Mouse (Mus musculus) stomach, embryonic 15.5 days (tissue): Measurements from ENCODE around the gene Tmem97. TPM values are rescaled to one million over a fixed set of nuclear protein-coding genes. Genes with fewer than 3 reads are reported as not detected.

Source experiments
- ATAC-seq: fragments of 200-750 bp; cut with Nextera tagmentation; 2 replicates; pipeline ENCODE4 v1.8.0; 2017; ENCODE audit warnings: low read depth, moderate number of reproducible peaks, moderate TSS enrichment; ENCODE audit not compliant: insufficient read depth, low FRiP score
- H3K27ac ChIP-seq: fragments of 300-500 bp; sonication (generic); 2 replicates; pipeline ENCODE4 v1.5.1; 2015; ENCODE audit warnings: mild to moderate bottlenecking, inconsistent platforms
- H3K27me3 ChIP-seq: fragments of 300-500 bp; sonication (generic); replicated peaks from 2 replicates; pipeline ENCODE4 v1.6.1; 2015; ENCODE audit warnings: inconsistent platforms
- H3K36me3 ChIP-seq: fragments of 300-500 bp; sonication (generic); 2 replicates; pipeline ENCODE4 v1.6.1; 2015; ENCODE audit warnings: inconsistent platforms
- H3K4me1 ChIP-seq: fragments of 300-500 bp; sonication (generic); 2 replicates; pipeline ENCODE4 v1.6.1; 2015; ENCODE audit warnings: inconsistent platforms
- H3K4me2 ChIP-seq: fragments of 300-500 bp; sonication (generic); 2 replicates; pipeline ENCODE4 v1.6.1; 2015; ENCODE audit warnings: mild to moderate bottlenecking, inconsistent platforms
- H3K4me3 ChIP-seq: fragments of 300-500 bp; sonication (generic); replicated peaks from 2 replicates; pipeline ENCODE4 v1.5.1; 2015; ENCODE audit warnings: inconsistent platforms
- H3K9ac ChIP-seq: fragments of 300-500 bp; sonication (generic); 2 replicates; pipeline ENCODE4 v1.6.1; 2015; ENCODE audit warnings: inconsistent platforms
- H3K9me3 ChIP-seq: fragments of 300-500 bp; sonication (generic); 2 replicates; pipeline ENCODE4 v1.6.1; 2016; ENCODE audit warnings: inconsistent platforms
- WGBS: fragments of 180-500 bp; shearing (Covaris S2); methylation state at CpG from one replicate; pipeline ENCODE4 v1.1.7; 2015; 5-methylcytosine and 5-hydroxymethylcytosine counted together
- polyA plus RNA-seq: library from polyadenylated mRNA; unstranded; fragments of >200 nt; fragmentation: Nextera tagmentation; extraction: Ambion mirVana; gene quantifications from 2 replicates; pipeline ENCODE4 v1.2.1, GENCODE M21; 2015

Gene Tmem97
- polyA plus RNA-seq, 1 experiment from 2014 or later: 244 TPM

- no peaks in the 10 kb centered on the region for H3K9me3 ChIP-seq
- 0 out of 2 replicates have a peak, but pooled peaks cover 3% of the 10 kb centered on the region for H3K4me1 ChIP-seq
- no peak within 1 kb of the TSS for H3K4me3 ChIP-seq
- H3K9ac ChIP-seq: no peak within 1 kb of the TSS
- no peak within 1 kb of the TSS for H3K27ac ChIP-seq
- WGBS: 69% methylated on average over 7 of the region's 7 CpGs
- peaks cover 13% of the 10 kb centered on the region; the same call in 1 of the 2 replicates for H3K27me3 ChIP-seq
- no peak for ATAC-seq
- no peak within 1 kb of the TSS for H3K4me2 ChIP-seq
- peaks cover 4% of the 10 kb centered on the region; the same call in 1 of the 2 replicates for H3K36me3 ChIP-seq
These were observed 47.5 kb downstream of the Tmem97 start, which contains the start of gene Sebox for GRCm38 (mm10) chr11:78502909-78503650. Sebox (plus strand) TSS chr11:78503447.

DNA sequence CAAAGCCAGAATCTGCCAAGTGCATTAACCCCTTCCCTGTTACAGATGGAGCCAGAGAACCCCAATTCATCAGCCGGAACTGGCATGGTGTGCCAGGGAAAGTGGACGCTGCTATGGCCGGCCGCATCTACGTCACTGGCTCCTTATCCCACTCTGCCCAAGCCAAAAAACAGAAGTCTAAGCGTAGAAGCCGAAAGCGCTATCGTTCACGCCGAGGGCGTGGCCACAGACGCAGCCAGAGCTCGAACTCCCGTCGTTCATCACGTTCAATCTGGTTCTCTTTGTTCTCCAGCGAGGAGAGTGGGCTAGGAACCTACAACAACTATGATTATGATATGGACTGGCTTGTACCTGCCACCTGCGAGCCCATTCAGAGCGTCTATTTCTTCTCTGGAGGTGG is 49.0 kb downstream of the Tmem97 start:
- ATAC-seq: no peak
- H3K27ac ChIP-seq: no peak overlapping the region
- no peak overlapping the region for H3K4me2 ChIP-seq
- no peak overlapping the region for H3K9ac ChIP-seq
- peaks cover 14% of the 10 kb centered on the region for H3K4me1 ChIP-seq
- no peaks in the 10 kb centered on the region for H3K36me3 ChIP-seq
- WGBS: 64% methylated on average over 20 of the region's 20 CpGs
- no peaks in the 10 kb centered on the region for H3K9me3 ChIP-seq
- H3K27me3 ChIP-seq: peaks cover 21% of the 10 kb centered on the region
- no peak overlapping the region for H3K4me3 ChIP-seq

GRCm38 (mm10) chr11:78500623-78501202 is 49.9 kb downstream of the Tmem97 start:
- Histone ChIP-seq H3K4me2 (peak overlapping the region; percentile 3; the same call in 1 of the 2 replicates), H3K9me3 (no peaks in the 10 kb centered on the region), H3K27me3 (peaks cover 29% of the 10 kb centered on the region), H3K4me1 (peaks cover 14% of the 10 kb centered on the region), H3K9ac (no peak overlapping the region), H3K27ac (no peak overlapping the region), H3K4me3 (no peak overlapping the region), H3K36me3 (no peaks in the 10 kb centered on the region)
- 54% methylated on average over 9 of the region's 9 CpGs for WGBS
- no peak for ATAC-seq

DNA sequence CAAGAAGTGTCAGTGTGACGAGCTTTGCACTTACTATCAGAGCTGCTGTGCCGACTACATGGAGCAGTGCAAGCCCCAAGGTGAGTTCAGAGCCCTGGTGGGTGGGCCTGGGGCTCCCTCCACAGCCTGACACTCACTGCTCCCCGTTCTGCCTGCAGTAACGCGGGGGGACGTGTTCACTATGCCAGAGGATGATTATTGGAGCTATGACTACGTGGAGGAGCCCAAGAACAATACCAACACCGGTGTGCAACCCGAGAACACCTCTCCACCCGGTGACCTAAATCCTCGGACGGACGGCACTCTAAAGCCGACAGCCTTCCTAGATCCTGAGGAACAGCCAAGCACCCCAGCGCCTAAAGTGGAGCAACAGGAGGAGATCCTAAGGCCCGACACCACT is 51.0 kb downstream of the Tmem97 start:
- ATAC-seq: no peak
- Histone ChIP-seq H3K27me3 (peaks cover 35% of the 10 kb centered on the region), H3K9me3 (no peaks in the 10 kb centered on the region), H3K4me3 (peak overlapping the region; percentile 11; the same call in 1 of the 2 replicates), H3K4me1 (peaks cover 14% of the 10 kb centered on the region), H3K4me2 (peak overlapping the region; percentile 10; the same call in 1 of the 2 replicates), H3K27ac (no peak overlapping the region), H3K36me3 (no peaks in the 10 kb centered on the region), H3K9ac (no peak overlapping the region)
- 38% methylated on average over 16 of the region's 16 CpGs for WGBS

GRCm38 (mm10) chr11:78499004-78499403 is 51.6 kb downstream of the Tmem97 start, which contains the start of gene Vtn:
Vtn (plus strand) TSS chr11:78499091.
- H3K4me1 ChIP-seq: peaks cover 14% of the 10 kb centered on the region
- peak within 1 kb of the TSS; percentile 97 for H3K4me2 ChIP-seq
- H3K4me3 ChIP-seq: peak within 1 kb of the TSS; percentile 52
- H3K27ac ChIP-seq: no peak within 1 kb of the TSS
- no peak for ATAC-seq
- peaks cover 35% of the 10 kb centered on the region for H3K27me3 ChIP-seq
- H3K36me3 ChIP-seq: no peaks in the 10 kb centered on the region
- no peaks in the 10 kb centered on the region for H3K9me3 ChIP-seq
- no peak within 1 kb of the TSS for H3K9ac ChIP-seq
- WGBS: 55% methylated on average over 7 of the region's 7 CpGs

DNA sequence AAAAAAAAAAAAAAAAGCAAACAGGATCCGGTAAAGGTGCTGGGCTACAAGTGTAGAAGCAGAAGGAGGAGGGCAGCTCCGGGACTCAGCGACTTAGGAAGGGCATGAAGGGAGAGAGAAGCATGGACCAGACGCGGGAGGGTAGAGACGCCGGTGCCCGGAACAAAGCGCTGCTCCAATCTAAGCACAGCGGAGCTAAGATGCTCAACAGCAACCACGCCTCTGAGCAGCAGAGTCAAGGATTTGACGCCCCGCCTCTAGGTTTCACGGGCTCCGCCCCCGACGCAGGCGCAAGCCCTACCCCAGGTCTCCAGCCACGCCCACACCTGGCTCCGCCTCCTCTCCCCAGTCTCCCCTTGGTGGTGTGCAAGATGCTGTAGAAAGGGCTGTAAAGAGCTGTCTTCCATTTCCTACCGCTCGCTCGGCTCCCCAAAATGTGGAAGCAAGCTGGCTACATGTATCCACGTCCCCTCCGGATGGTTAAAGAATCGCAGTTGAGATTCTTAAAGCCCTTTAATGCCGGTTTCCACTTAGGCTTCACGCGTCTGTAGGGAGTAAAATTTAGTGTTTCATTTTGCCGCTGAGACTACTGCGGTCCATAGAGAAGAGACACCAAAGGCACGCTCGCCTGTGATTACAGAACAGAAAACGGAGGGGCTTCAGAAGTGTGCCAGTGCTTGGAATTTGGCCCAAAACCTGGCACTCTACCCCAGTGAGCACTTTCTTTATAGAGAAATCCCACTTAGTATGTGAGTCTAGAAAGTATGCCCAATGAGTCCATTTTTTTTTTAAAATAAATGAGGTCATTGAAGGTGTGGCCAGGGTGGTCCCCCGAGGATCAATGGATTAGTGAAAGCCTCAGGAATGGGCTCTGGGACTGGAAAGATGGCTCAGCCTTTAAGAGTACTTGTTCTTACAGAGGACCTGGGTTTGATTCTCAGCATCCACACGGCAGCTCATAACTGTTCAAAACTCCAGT is 52.7 kb downstream of the Tmem97 start, which contains the start of gene Sarm1:
Gene Sarm1 (minus strand): TSS at position 211 of the 979 bp plus-strand sequence.
- Histone ChIP-seq H3K36me3 (no peaks in the 10 kb centered on the region), H3K27ac (no peak within 1 kb of the TSS), H3K27me3 (peaks cover 35% of the 10 kb centered on the region), H3K9ac (no peak within 1 kb of the TSS), H3K4me3 (peak within 1 kb of the TSS; percentile 52), H3K4me2 (peak within 1 kb of the TSS; percentile 97), H3K4me1 (peaks cover 14% of the 10 kb centered on the region), H3K9me3 (no peaks in the 10 kb centered on the region)
- 3% methylated on average over 36 of the region's 36 CpGs for WGBS
- peak; percentile 93 for ATAC-seq

DNA sequence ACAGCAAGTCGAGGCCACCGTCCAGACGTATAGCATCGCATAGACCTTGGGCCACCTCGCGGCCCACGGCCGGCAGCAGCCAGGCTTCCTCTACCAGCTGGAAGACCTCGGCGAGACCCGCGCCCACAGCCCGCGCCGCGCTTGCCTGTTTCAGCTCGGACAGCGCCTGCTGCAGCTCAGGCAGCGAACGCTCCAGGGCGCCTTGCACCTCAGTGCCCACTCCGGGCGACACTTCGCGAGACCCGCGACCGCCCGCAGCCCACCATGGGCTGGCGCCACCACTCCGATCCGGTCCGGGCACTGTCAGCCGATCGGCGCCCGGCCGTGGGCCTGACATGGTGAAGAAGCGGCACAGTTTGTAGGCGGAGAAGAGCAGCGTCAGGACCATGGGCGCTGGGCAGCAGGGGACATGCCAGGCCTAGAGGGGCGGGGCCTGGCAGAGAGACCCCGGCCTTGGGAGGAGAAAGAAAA is 53.5 kb downstream of the Tmem97 start:
- no peaks in the 10 kb centered on the region for H3K9me3 ChIP-seq
- peaks cover 35% of the 10 kb centered on the region for H3K27me3 ChIP-seq
- WGBS: under 1% methylated on average over 44 of the region's 44 CpGs

GRCm38 (mm10) chr11:78495904-78496303 is 54.7 kb downstream of the Tmem97 start:
- no peaks in the 10 kb centered on the region for H3K36me3 ChIP-seq
- H3K4me3 ChIP-seq: no peak overlapping the region
- H3K4me1 ChIP-seq: peaks cover 17% of the 10 kb centered on the region
- ATAC-seq: no peak
- no peak overlapping the region for H3K4me2 ChIP-seq
- no peak overlapping the region for H3K27ac ChIP-seq
- H3K9me3 ChIP-seq: no peaks in the 10 kb centered on the region
- 6% methylated on average over 6 of the region's 6 CpGs for WGBS
- H3K27me3 ChIP-seq: peaks cover 45% of the 10 kb centered on the region
- no peak overlapping the region for H3K9ac ChIP-seq

More for the DNA sequence above, 53.5 kb downstream of the Tmem97 start:
- Histone ChIP-seq H3K27ac (no peak overlapping the region), H3K36me3 (no peaks in the 10 kb centered on the region), H3K9ac (no peak overlapping the region), H3K4me3 (peak overlapping the region; percentile 52), H3K4me2 (peak overlapping the region; percentile 97), H3K4me1 (peaks cover 14% of the 10 kb centered on the region)
- ATAC-seq: no peak; the same call in 1 of the 2 replicates

Other genes starting within 250 kb of the Tmem97 start
- gene Spag5, start 249.2 kb downstream of the Tmem97 start, polyA plus RNA-seq: 33.3 and 34.6 TPM in 2 replicates
- gene Aldoc, start 227.8 kb downstream of the Tmem97 start, polyA plus RNA-seq: 24.1 and 24.5 TPM in 2 replicates
- gene Pigs, start 222.4 kb downstream of the Tmem97 start, polyA plus RNA-seq: 67.8 and 75.7 TPM in 2 replicates
- gene Unc119, start 207.3 kb downstream of the Tmem97 start, polyA plus RNA-seq: 34.1 and 34.8 TPM in 2 replicates
- gene Foxn1, start 164.2 kb downstream of the Tmem97 start, polyA plus RNA-seq: 0.63 and 0.90 TPM in 2 replicates
- 0.26 and 0.51 TPM in 2 replicates for gene Slc13a2, start 128.6 kb downstream of the Tmem97 start, polyA plus RNA-seq
- 11.9 and 12.4 TPM in 2 replicates for gene Slc46a1, start 85.1 kb downstream of the Tmem97 start, polyA plus RNA-seq
- 2.6 and 3.3 TPM in 2 replicates for gene Sarm1, start 53.0 kb downstream of the Tmem97 start, polyA plus RNA-seq
- 59.8 and 67.8 TPM in 2 replicates for gene Vtn, start 51.7 kb downstream of the Tmem97 start, polyA plus RNA-seq
- gene Sebox, start 47.3 kb downstream of the Tmem97 start, polyA plus RNA-seq: not detected in 2 replicates
- 45.5 and 47.2 TPM in 2 replicates for gene Tmem199, start 38.6 kb downstream of the Tmem97 start, polyA plus RNA-seq
- 131 and 145 TPM in 2 replicates for gene Poldip2, start 38.6 kb downstream of the Tmem97 start, polyA plus RNA-seq
- gene Tnfaip1, start 14.4 kb downstream of the Tmem97 start, polyA plus RNA-seq: 66.3 and 73.6 TPM in 2 replicates
- gene Ift20, start 14.4 kb downstream of the Tmem97 start, polyA plus RNA-seq: 142 and 147 TPM in 2 replicates
- 9.2 and 11.8 TPM in 2 replicates for gene Nlk, start 146.6 kb upstream of the Tmem97 start, polyA plus RNA-seq
- 36.9 and 39.3 TPM in 2 replicates for gene Ccnq, start 201.0 kb upstream of the Tmem97 start, polyA plus RNA-seq